Mouse (Mus musculus) cerebellum, adult 11-12 months (tissue): ENCODE data around the gene Prune1.
A peak's percentile ranks its signal among the peaks of the same experiment; 100 is the strongest.

Source experiments
- DNase-seq: peaks from one replicate; pipeline ENCODE4 v3.0.0; 2022

Gene Prune1

GRCm38 (mm10) chr3:95281216-95282126 lies at the start of gene Prune1, which contains the start of gene Mindy1:
TSS of gene Prune1 (minus strand) at chr3:95282076.
TSS of gene Mindy1 (plus strand) at chr3:95281345.
- peak; percentile 99 for DNase-seq

DNA sequence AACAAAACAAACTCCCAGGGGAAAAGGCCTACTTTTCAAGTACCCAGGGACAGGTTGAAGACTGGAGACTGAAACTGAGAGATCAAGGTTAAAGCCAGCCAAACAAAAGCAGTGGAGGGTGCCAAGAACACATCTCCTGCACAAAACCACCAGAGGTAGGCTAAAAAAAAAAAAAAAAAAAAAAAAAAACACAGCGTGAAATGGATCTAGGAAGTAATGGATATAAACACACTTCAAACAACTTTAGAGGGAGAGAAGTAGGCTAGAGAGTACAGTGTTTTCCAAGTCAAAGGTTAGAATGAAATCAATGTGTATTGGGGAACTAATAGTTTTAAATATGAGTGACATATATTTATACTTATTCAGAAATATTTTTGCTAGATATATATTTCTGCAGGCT lies 49.7 kb upstream of the Prune1 start:
- DNase-seq: no peak

GRCm38 (mm10) chr3:95328803-95329404 lies 47.0 kb upstream of the Prune1 start:
- DNase-seq: no peak

GRCm38 (mm10) chr3:95324454-95325144 lies 42.7 kb upstream of the Prune1 start:
- DNase-seq: no peak

DNA sequence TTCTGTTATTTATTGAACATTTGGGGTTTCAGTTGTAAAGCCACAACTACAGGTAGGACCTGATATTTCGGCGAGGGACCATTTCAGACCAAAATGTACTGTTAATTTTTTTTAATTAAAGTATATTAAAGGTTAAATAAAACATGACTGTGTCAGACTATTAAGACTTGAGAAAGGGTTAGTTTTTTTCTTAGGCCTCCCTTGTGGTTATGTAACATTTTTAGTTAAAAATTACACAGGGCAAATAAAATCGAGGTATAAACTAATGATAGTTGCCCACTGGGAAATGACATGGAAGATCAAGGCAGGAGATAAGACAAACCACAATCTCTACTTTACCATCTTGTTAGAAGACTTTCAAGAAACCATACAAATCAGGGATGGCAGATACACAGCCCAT lies 41.6 kb upstream of the Prune1 start:
- DNase-seq: no peak

- DNase-seq: no peak
Observed at GRCm38 (mm10) chr3:95319701-95320625, 38.1 kb upstream of the Prune1 start.

- no peak for DNase-seq
Observed at GRCm38 (mm10) chr3:95319110-95319509, 37.2 kb upstream of the Prune1 start.

DNA sequence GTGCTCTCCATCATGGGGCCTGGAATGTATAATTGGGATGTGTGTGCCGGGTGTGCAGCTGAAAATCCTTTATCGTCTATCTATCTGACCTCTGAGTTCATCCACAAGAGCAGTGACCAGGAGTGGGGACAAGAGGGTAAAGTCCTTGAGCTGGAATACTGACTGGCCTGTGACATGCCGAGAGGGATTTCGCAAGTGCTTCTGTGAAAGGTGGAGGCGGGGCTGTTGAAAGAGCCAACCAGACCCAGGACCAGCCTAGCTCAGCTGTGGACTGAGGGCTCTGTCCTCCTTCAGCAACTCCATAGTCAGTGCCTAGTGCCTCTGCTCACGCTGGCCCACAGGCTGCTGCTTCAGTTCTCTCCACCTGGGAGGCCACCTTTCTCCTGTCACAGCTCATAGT lies 36.7 kb upstream of the Prune1 start:
- no peak for DNase-seq

DNA sequence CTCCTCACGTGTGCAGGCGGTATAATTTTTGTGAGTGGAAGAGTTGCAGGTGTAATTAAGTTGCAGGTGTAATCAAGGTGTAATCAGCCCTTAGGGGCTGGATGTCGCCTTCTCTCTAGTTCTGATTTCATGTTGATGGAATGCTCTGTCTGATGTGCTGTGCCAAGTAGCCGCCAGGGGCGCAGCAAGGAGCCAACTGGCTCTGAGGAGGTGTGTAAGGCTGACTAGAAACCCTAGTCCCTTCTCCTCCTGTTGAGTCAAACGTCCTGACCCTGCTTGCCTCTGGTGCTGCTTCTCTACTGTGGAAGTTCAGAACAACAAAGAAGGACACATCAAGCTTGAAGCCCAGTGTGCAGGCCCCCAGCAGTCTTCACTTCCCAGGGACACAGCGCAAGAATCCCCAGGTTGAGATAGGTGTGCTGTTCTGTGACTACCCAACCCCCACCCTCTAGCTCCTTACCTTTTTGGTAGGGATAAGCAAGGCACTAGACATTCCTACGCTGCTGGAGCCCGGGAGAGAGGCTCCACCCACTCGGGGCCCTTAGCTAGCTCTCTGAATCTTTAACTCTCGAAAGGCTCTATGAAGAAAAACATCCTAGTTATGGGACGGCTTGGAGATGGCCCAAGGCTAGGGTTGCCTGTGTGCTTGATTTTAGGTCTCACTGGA lies 35.7 kb upstream of the Prune1 start:
- DNase-seq: peak; percentile 59

DNA sequence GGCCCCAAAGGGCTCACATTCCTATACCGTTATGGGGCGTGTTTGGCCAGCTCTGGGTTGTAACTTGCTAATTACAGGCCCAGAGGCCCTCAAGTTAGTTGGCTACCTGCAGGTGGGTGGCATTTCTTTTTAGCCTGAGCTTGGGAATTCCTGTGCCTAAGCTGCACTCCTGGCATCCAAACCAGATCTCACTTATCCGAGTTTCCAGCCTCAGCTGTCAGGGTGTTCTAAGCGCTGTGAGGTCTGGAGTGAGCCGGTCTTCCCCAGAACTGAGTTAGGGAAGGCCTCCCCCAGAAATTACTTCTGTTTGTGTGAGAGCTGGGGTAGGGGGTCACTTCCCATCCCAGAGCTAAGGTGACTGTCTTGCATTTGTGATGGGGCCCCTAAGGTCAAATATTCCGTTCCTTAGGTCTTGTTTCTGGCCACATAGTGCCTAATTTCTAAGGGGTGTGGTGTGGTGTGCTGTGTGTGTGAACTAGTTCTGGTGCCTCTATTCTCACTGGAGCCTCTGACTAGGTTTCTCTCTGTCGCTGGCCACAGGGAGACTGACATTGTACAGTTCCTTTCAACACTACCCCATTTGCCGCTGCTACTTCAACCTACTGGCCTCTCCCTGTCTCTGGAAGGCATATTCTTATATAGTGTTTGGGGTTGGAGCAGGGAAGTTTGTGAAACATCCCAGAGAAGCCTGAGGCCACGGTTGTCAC lies 34.1 kb upstream of the Prune1 start:
- DNase-seq: no peak

GRCm38 (mm10) chr3:95315094-95315843 lies 33.4 kb upstream of the Prune1 start:
- no peak for DNase-seq

- peak; percentile 64 for DNase-seq
Observed at GRCm38 (mm10) chr3:95314486-95315093, 32.7 kb upstream of the Prune1 start, which contains the start of gene Cers2. TSS of gene Cers2 (plus strand) at chr3:95314791.

DNA sequence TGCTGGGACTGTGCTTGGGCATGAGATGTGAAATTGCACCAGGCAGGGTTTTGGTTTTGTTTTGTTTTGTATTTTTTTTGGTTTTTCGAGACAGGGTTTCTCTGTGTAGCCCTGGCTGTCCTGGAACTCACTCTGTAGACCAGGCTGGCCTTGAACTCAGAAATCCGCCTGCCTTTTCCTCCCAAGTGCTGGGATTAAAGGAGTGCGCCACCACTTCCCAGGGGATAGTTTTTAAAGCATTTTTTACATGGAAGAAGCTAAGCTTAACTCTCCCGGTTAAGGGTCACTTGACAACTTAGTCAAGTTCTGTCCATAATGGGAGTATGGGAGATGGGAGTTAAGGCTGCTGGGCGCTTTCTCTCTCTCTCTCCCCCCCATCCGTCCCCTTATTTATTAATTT lies 32.2 kb upstream of the Prune1 start:
- no peak for DNase-seq

DNA sequence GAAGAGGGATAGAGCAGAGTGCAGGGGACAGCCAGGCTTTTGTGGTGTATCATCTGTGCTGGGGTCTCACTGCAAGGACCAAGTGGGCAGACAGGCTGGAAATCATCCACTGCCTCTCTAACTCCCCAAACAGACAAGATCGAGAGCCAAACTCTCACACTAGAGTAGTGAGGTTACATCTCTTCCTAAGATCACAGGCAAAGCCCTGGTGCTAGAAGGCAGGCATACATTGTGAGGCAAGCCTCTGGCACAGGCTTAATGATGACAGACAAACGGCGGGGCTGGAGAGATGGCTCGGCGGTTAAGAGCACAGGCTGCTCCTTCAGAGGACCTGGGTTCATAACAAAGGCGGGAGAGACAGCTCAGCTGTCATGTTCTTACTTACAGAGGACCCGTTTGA lies 31.6 kb upstream of the Prune1 start:
- no peak for DNase-seq

GRCm38 (mm10) chr3:95312623-95313022 lies 30.7 kb upstream of the Prune1 start:
- DNase-seq: no peak

DNA sequence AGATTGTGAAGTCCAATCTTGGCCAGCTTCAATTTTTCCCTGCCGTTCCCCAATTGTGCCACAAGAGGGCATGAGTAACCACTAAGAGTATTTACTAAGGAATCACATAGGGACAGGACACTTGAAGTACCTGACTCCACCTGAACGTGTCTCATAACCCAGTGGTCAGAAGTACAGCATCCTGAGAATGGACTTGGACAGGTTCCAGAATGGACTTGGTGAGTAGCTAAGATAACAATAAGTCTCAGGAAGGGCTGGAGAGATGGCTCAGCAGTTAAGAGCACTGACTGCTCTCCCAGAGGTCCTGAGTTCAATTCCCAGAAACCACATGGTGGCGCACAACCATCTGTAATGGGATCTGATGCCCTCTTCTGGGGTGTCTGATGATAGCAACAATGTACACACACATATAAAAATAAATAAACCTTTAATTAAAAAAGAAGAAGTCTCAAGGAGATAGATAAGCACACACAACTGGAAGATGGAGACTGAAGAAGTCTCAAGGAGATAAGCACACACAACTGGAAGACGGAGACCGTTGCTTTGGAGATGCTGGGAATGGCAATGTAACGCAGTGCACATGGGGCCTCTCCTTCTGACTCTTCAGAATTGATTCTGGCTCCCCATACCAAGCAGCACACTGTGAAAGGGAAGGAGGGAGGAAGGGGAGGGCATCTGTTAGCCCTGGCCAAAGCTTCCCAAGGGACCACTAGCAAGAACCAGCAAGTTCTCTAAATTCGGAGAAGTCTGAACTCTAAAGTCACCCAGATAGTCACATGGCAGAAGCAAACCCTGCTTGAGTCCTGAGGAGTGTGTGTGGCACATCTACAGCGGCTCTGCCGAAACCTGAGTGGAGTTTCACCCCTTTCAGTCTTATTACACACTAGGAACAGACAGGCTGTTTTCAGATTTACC lies 29.3 kb upstream of the Prune1 start:
- DNase-seq: peak; percentile 71

GRCm38 (mm10) chr3:95310496-95310895 lies 28.6 kb upstream of the Prune1 start:
- no peak for DNase-seq

GRCm38 (mm10) chr3:95307100-95307499 lies 25.2 kb upstream of the Prune1 start, which contains the start of gene Anxa9:
TSS of gene Anxa9 (minus strand) at chr3:95307176.
- no peak for DNase-seq

GRCm38 (mm10) chr3:95306244-95306643 lies 24.4 kb upstream of the Prune1 start:
- no peak for DNase-seq
